ENCODE assay signal across 8 mouse cellular contexts in the genomic region with DNA sequence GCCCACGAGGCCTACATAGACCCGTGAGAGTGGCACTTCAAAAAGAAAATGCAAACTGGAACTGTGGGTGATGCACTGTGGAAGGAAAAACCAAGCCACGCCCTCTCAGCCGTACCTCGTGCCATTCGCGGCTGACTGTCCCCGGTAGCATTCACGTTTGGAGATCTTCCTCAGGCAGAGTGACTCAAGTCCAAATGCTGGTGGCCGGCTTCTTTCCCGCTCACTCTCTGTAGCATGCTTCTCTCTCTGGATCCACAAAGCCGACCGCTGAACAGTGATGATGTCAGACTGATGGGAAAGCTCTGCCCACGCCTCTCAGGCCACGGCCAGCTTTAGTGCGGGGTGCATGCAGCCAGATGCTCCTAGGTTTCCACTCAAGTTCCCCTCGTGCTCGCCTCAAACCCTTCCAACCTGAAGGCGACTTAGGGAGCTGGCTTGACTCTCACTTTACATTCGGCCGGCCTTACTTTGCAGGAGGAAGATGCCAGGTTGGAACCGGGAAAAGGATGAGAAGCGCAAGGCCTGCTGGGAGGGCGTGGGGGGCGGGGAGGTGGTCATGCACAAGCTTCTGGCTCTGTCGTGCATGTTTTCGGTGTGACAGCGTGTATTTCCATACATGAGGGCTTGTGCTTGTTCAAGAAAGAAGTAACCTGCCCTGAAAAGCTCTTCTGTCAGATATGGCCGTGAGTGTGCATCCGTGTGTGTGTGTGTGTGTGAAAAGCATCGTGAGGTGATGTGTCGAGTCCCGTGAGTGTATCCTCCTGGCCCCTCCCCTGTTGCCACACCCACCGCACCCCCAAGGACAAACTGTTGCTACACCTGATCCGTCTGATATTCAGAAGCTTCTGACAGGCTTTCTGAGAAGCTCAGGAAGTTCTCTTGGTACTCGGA. TPM values are rescaled to one million over a fixed set of nuclear protein-coding genes. Genes with fewer than 3 reads are reported as not detected.
DNase-seq lines count a peak whose midpoint lies in the region; ATAC-seq and TF ChIP-seq lines count a peak whose summit lies in the region.

No protein-coding gene starts in this region.

- H3K9ac ChIP-seq in forebrain, embryonic 15.5 days (replicated peaks) = peak overlapping the region; percentile 24; the same call in 1 of the 2 replicates
- no peak overlapping the region for H3K9ac ChIP-seq in kidney, postnatal 0 days (ENCODE audit: low read depth, low read length)

- WGBS in forebrain, embryonic 15.5 days = 34% methylated on average over 36 of the region's 36 CpGs
- WGBS in kidney, postnatal 0 days = 29% methylated on average over 36 of the region's 36 CpGs
- WGBS in midbrain, embryonic 10.5 days = 41% methylated on average over 36 of the region's 36 CpGs

- intact Hi-C loops in left cerebral cortex, postnatal 14 days (cut with DNase I) = no loop called here
- intact Hi-C loops in left cerebral cortex, postnatal 10 days (cut with DNase I) = no loop called here

- H3K36me3 ChIP-seq in forebrain, embryonic 15.5 days = no peaks in the 10 kb centered on the region
- H3K36me3 ChIP-seq in kidney, postnatal 0 days (ENCODE audit: insufficient read depth, low read length) = no peaks in the 10 kb centered on the region
- H3K36me3 ChIP-seq in midbrain, embryonic 10.5 days = no peaks in the 10 kb centered on the region

- no peak for TF ChIP-seq CTCF in kidney, postnatal 0 days (IDR thresholded peaks at IDR 0.05; ENCODE audit: low read depth)

- peaks cover 19% of the 10 kb centered on the region for H3K4me1 ChIP-seq in forebrain, embryonic 15.5 days
- H3K4me1 ChIP-seq in kidney, postnatal 0 days (replicated peaks; ENCODE audit: insufficient read depth, low read length) = no peaks in the 10 kb centered on the region
- peaks cover 9% of the 10 kb centered on the region for H3K4me1 ChIP-seq in midbrain, embryonic 10.5 days

- no peaks in the 10 kb centered on the region for H3K27me3 ChIP-seq in forebrain, embryonic 15.5 days
- no peaks in the 10 kb centered on the region for H3K27me3 ChIP-seq in kidney, postnatal 0 days (ENCODE audit: insufficient read depth, low read length)
- H3K27me3 ChIP-seq in midbrain, embryonic 10.5 days (ENCODE audit: low read depth, poor library complexity, severe bottlenecking) = no peaks in the 10 kb centered on the region

- DNase-seq in left cerebral cortex, postnatal 14 days (ENCODE audit: low spot score in 2 of 2) = peak; percentile 26 to 38
- no peak for DNase-seq in left cerebral cortex, postnatal 10 days (ENCODE audit: extremely low spot score in 1 of 2, low spot score in 2 of 2)
- DNase-seq in brain, adult 2 months (ENCODE audit: low read depth, low spot score) = peak; percentile 63
- peak; percentile 41 for DNase-seq in kidney, postnatal 0 days (ENCODE audit: low spot score)
- peak; percentile 43 for DNase-seq in midbrain, embryonic 10.5 days (ENCODE audit: low spot score)
- peak; percentile 40 for DNase-seq in thymus, postnatal 4 days
- no peak for DNase-seq in spleen, adult 18-20 months

- no peak overlapping the region for H3K27ac ChIP-seq in forebrain, embryonic 15.5 days (replicated peaks)
- no peak overlapping the region for H3K27ac ChIP-seq in kidney, postnatal 0 days
- H3K27ac ChIP-seq in midbrain, embryonic 10.5 days (replicated peaks) = peak overlapping the region; percentile 71

- peak overlapping the region; percentile 20 for H3K4me3 ChIP-seq in forebrain, embryonic 15.5 days
- no peak overlapping the region; the same call in 1 of the 2 replicates for H3K4me3 ChIP-seq in kidney, postnatal 0 days (replicated peaks; ENCODE audit: low read depth, low read length)
- peak overlapping the region; percentile 48 for H3K4me3 ChIP-seq in midbrain, embryonic 10.5 days

- ATAC-seq in forebrain, embryonic 15.5 days (replicated peaks) = peak; percentile 24; the same call in 1 of the 2 replicates
- ATAC-seq in kidney, postnatal 0 days (replicated peaks; ENCODE audit: low FRiP score, low read depth) = no peak

- no peaks in the 10 kb centered on the region for H3K9me3 ChIP-seq in forebrain, embryonic 15.5 days
- no peaks in the 10 kb centered on the region for H3K9me3 ChIP-seq in kidney, postnatal 0 days (replicated peaks; ENCODE audit: low read length)
- no peaks in the 10 kb centered on the region for H3K9me3 ChIP-seq in midbrain, embryonic 10.5 days (replicated peaks)

- peak overlapping the region; percentile 40 for H3K4me2 ChIP-seq in forebrain, embryonic 15.5 days (replicated peaks)
- H3K4me2 ChIP-seq in kidney, postnatal 0 days (ENCODE audit: low read length) = peak overlapping the region; percentile 30

RNA-seq across cellular contexts. Expression of a gene that starts 39.5 kb away (rescaled TPM):
- total RNA-seq in left cerebral cortex, postnatal 14 days (2021) = 10 to 100 TPM; 50.0 to 52.6 TPM
- 10 to 100 TPM; 56.2 TPM for total RNA-seq in left cerebral cortex, postnatal 10 days (2021)
- polyA plus RNA-seq in forebrain, embryonic 15.5 days (2015; fragmentation: Nextera tagmentation; extraction: Ambion mirVana) = 57.6 and 58.3 TPM in 2 replicates
- 31.5 and 36.1 TPM in 2 replicates for polyA plus RNA-seq in kidney, postnatal 0 days (2015; fragmentation: Nextera tagmentation; extraction: Ambion mirVana)
- 54.6 and 60.4 TPM in 2 replicates for polyA plus RNA-seq in midbrain, embryonic 10.5 days (2016; fragmentation: Nextera tagmentation; extraction: Ambion mirVana)

RNA-seq across cellular contexts. Expression of a gene that starts 39.8 kb away (rescaled TPM):
- total RNA-seq in left cerebral cortex, postnatal 14 days (2021) = 100 to 1,000 TPM; 141 to 169 TPM
- total RNA-seq in left cerebral cortex, postnatal 10 days (2021) = 100 to 1,000 TPM; 198 to 200 TPM
- 256 and 258 TPM in 2 replicates for polyA plus RNA-seq in forebrain, embryonic 15.5 days (2015; fragmentation: Nextera tagmentation; extraction: Ambion mirVana)
- polyA plus RNA-seq in kidney, postnatal 0 days (2015; fragmentation: Nextera tagmentation; extraction: Ambion mirVana) = 118 and 121 TPM in 2 replicates
- 234 and 244 TPM in 2 replicates for polyA plus RNA-seq in midbrain, embryonic 10.5 days (2016; fragmentation: Nextera tagmentation; extraction: Ambion mirVana)

Comparison
In these comparisons a context has a peak if more than half of its experiments do, and no peak if none do; other contexts are left out.
1. DNase-seq: peak in left cerebral cortex, postnatal 14 days (2 of 2), brain, adult 2 months (single experiment), kidney, postnatal 0 days (single experiment), midbrain, embryonic 10.5 days (single experiment) and thymus, postnatal 4 days (single experiment); none in left cerebral cortex, postnatal 10 days (0 of 2) and spleen, adult 18-20 months (0 of 2).